Mouse (Mus musculus) cortical plate, adult 2 months (tissue): ENCODE results near the gene Fgfbp1.

ENCODE experiments used
- CTCF ChIP-seq: fragments of 200-500 bp; IDR thresholded peaks from 2 replicates; pipeline ENCODE4 v1.5.1; 2011; ENCODE audit warnings: mild to moderate bottlenecking, control low read depth, low read length; ENCODE audit not compliant: insufficient read depth; ENCODE audit errors: extremely low read depth
- POLR2A ChIP-seq: fragments of 200-500 bp; IDR thresholded peaks from 2 replicates; pipeline ENCODE4 v1.6.1; 2011; ENCODE audit warnings: mild to moderate bottlenecking, low read length, control low read depth; ENCODE audit not compliant: insufficient read depth; ENCODE audit errors: extremely low read depth

DNA sequence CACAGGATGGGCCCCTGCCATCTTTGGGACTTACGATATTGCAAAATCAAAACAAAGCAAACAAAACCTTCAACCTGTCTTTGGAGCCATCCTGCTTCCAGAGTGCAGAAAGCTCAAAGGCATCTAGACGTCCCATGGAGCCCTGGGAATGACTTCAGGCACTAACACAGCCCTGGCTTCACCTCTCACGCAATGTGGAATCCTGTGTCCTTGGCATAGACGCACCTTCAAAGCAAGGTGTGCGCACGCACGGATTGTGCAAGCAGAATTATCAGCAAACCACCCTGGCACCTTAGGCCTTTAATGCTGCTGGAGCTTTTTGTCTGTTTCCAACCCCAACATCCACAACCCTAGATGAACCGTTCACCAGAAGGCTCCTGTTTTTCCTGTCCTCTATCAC lies 16.0 kb upstream of the Fgfbp1 start:
- TF ChIP-seq POLR2A, result no peak
- TF ChIP-seq CTCF, result no peak
